Mouse (Mus musculus) left cerebral cortex, postnatal 4 days (tissue): ENCODE results near the gene Ankrd28. TPM values are rescaled to one million over a fixed set of nuclear protein-coding genes. Genes with fewer than 3 reads are reported as not detected.

Experiments used
- DNase-seq: peaks from one replicate; pipeline ENCODE4 v3.0.0-alpha.2; 2022
- intact Hi-C: fragments of 180-260 bp; cut with DNase I; formaldehyde crosslinking; loops from one replicate; pipeline ENCODE4 v1.15.1; 2025
- total RNA-seq, 2 experiments: library from RNA; stranded (reverse); gene quantifications; 2 replicates each; pipeline ENCODE4 v1.2.3; 2021

Ankrd28 gene
- total RNA-seq, 2 experiments from 2014 or later = 57.5 to 60.8 TPM

DNA sequence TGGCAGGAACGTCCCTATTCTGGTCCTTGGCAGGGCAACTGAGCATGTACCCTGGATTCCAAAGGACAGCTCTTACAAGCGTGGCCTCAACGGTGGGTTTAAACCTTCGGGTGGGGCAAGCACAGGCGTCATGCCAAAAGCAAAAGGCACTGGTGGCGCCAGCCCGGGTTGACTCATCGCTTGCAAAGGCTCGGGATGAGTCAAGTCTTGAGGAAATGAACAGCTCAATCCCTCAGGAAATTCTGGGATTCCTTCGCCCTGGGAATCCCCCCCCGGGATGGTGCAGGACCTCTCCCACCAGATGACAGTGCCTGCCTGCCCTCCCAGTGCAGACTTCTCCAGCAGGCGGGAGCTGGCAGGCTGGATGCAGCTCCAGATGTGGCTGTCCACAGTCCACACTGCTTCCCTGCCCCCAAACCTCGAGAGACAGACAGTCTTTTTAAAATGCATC is 161.3 kb downstream of the Ankrd28 start:
- intact Hi-C loops = no loop called here
- DNase-seq = peak; percentile 51

GRCm38 (mm10) chr14:31668326-31668725 is 162.1 kb downstream of the Ankrd28 start:
- no peak for DNase-seq
- intact Hi-C loops = no loop called here

DNA sequence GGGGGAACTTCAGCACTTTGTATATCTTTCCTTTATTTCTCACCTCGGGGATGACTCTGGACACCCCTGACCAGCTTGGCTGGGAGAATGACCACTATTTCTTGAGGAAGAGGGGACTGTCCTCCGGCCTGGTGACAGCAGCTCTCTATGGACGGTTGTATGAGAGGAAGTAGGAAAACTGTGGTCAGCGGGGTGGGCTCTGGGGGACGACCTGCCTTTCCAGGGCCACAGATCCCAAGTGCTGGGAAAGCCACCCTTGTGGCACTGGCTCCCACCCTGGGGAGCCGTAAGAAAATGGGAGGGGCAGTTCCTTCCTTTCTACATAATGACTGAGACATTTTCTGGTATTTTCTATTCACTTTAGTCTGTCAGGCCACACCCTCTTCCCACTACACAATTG is 162.7 kb downstream of the Ankrd28 start:
- intact Hi-C loops = no loop called here
- no peak for DNase-seq

GRCm38 (mm10) chr14:31666931-31667705 is 163.3 kb downstream of the Ankrd28 start:
- no peak for DNase-seq
- intact Hi-C loops = no loop called here

GRCm38 (mm10) chr14:31665566-31665940 is 164.9 kb downstream of the Ankrd28 start:
- intact Hi-C loops = no loop called here

DNA sequence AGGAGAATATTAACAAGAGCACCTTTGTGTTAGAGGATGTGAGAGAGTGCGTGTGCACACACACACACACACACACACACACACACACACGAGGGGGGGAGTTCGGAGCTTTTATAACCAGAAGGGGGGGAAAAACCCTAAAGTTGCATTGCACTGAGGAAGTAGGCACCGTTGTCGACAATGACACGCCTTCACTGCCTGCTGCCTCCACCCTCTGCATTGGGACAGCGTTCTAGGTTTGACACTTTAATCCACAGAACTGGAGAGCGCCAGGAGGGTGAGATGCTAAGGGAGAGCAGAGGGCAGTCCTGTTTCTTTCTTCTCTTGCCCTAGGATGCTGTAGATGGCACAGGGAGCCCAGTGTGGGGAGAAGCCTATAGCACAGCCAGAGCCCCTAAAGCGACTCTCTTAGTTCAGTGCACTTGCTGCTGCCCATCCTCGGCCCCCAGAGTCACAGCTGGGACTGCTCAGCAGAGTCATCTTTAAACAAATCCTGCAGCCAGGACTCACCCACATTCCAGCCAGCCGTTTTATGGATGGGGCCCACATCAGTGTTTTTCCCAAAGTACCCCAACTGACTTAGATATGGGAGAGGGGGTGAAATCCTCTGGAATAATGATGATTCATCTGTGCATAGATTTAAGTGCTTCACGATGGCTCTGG is 165.4 kb downstream of the Ankrd28 start:
- intact Hi-C loops = no loop called here
- DNase-seq = no peak

More at GRCm38 (mm10) chr14:31665566-31665940, 164.9 kb downstream of the Ankrd28 start:
- no peak for DNase-seq

- intact Hi-C loops = no loop called here
These were observed 166.2 kb downstream of the Ankrd28 start for GRCm38 (mm10) chr14:31664100-31664902.

DNA sequence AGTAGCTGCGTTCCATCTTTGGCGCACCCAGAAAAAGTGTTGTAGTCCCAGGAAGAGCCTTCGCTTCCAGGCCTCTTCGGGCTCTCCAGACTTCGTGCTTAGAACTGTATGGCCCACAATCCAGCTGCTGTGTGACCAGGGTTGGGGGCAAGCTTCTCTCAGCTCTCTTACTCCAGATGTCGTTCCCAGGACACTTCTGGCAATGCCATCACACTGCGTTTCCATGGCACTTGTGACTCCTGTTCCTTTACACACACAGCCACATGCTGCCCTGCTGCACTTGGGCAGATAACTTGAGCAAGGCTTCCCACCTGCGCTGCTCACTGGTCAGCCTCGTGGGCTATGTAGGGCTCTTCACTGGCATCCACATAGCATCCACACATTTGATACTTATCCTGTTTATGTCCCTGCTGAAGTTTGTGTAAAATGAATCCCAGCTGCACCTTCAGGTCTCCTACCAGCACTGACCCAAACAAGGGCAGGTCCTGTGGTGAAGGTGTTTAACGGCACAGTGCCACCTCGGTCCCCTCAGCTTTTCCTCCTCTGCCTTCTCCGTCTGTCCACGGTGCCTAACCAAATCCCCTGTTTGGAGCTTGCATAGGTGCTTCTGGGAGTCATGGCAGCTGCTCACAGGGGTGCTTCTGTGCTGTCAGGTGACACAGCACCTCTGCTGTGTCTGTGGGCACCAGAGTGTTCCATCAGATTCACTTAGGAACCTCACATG is 166.9 kb downstream of the Ankrd28 start:
- DNase-seq = no peak
- intact Hi-C loops = no loop called here

More at GRCm38 (mm10) chr14:31664100-31664902, 166.2 kb downstream of the Ankrd28 start:
- DNase-seq = peak; percentile 30

DNA sequence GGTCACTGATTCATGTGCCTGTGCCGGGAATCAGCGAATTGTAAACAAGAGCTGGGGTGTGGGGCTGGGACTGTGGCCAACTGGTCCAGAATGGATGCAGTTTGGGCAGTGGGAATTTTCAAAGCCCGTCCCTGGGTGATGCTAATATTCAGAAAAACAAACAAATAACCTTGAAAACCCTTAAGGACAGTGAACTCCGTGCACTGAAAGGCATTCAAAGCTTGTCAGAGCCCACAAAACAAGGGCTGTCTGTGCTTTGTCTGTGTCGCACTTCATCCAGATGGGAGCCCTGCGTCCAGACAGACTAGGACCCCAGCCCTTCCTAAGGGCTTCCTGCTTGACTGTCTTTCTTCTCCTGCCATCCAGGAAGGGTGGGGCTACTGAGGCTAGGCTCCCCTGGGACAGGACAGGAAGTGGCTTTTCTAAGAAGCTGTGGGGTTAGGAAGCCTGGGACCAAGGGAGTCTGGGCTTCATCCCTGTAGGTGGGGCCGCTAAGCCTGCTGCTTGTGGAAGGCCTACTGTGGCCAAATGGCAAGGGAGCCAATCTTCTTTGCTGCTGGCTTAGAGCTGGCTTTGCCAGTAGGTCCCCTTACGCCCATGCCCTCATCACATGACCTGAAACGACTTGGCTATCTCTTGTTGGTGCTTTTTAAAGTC is 167.8 kb downstream of the Ankrd28 start:
- intact Hi-C loops = no loop called here
- peak; percentile 84 for DNase-seq

- intact Hi-C loops = no loop called here
- DNase-seq = peak; percentile 82
These were observed 168.5 kb downstream of the Ankrd28 start for GRCm38 (mm10) chr14:31661671-31662554.

DNA sequence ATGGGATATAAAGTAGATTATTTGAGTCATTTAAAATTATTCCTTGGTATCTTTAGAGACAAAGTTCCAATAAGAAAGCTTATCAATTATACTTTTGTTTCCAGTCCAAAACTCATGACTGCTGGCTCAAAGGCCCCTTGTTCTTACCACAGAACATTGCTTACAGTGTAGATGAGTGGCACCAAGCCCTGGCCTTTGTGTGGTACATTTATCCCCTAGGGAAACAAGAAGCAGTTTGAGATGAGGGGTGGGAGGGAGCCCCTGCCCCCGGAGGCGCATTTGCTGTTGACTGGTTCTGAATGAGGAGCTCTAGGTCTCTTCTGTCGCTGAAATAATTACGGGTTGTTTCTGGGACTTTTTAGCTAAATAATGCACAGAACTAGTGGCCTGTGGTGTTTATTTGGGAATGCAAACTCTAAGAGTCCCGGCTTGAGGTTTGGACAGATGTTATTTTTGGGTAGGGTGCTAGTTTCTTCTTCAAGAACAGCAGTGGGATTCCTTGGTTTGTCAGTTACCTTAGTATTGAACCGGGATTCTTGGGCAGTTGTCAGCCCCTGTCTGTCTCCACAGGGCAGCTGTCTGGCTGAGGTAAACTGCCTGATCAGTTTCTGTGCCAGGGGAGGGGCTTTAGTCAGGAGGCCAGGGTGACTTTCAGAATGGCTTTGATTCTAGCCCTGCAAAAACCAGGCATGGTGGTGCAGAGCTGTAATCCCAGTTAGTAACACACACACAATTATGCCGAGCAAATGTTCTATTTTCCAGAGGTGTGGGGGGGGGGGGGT is 169.9 kb downstream of the Ankrd28 start:
- DNase-seq = peak; percentile 45
- intact Hi-C loops = no loop called here

DNA sequence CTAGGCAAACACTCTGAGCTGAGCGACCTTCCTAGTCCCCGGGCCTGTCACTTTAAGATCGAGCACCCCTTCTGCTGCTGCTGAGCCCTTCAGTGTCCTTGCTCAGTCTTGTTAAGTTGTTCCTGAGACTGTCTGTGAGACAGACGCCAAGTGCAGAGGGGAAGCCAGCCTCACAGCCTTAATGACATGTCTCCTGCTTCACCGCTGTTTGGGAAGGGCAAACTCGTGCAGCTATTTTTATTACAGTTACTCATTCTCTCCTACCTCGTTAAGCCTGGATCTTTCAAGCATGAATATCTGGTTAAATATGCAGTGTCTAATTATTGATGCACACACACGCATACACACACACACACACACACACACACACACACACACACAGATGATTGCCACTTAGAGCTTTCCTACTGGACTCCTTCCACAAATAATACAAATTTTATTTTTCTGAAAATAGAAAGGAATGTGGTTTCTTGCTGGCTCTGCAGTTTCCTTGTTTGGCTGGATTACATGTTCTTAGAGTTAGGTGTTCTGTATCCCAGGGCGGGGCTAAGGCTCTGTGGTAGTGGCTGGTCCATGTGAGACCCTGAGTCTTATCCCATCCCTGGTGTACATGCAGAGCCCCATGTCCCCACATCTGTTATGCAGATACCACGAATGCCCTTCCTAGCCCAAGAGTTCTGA is 170.8 kb downstream of the Ankrd28 start:
- intact Hi-C loops = loop anchor here (5.0 to 10.0 kb wide), 3 partner anchors 133 to 415 kb away; no protein-coding TSS in a partner anchor
- DNase-seq = no peak

GRCm38 (mm10) chr14:31658126-31658680 is 172.2 kb downstream of the Ankrd28 start:
- peak; percentile 63 for DNase-seq
- intact Hi-C loops = loop anchor here (5.0 to 10.0 kb wide), 3 partner anchors 134 to 417 kb away; no protein-coding TSS in a partner anchor

DNA sequence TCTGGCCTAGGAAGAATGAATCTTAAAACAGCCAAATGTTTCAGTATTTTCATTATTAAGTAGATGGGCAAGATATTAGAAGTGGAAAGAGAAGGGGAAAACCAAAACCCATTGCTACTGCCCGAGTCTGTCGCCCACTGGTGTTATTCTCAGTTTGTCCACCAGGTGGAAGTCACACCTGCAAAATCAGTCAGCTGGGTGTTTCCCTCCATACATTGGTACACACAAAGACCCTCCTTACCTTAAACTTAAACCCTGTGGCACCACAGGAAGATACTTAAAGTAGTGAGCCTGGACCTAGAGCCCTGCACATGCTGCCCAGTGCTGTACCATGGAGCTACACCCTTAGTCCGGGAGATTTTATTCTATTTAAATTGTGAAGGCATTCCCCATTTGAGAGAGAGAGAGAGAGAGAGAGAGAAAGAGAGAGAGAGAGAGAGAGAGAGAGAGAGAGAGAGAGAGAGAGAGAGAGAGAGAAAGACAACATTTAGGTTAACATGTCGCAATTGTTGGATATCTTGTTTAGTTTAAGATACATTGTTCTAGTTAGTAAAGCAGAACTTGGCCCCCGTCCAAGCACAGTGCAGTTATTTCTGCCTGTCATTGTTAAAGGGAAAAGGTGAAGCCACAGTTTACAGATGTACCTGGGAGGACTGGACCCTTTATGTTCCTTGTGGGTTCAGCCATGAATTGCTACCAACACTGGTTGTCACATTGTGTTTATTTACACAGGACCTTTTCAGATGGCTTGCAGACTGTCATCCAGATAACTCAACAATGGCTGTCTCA is 173.4 kb downstream of the Ankrd28 start:
- peak; percentile 71 for DNase-seq
- intact Hi-C loops = loop anchor here (5.0 to 10.0 kb wide), 3 partner anchors 135 to 418 kb away; no protein-coding TSS in a partner anchor

DNA sequence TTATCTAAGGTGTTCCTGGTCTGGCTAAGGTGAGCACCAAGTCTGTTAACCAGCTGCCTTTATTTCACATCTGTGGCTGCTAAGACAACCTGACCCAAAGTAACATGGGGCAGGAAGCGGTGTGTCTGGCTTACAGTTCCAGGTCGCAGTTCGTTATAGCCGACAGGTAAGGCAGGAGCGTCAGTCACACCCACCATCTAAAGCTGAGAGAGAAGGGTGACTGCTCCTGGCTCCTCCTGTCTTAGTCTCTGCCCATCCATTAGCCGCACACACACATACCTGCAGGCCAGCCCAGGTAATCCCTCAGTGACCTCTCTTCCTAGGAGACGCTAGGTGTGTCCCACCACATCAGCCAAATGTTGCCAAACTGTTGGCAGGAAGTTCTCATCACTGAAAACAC is 174.1 kb downstream of the Ankrd28 start:
- no peak for DNase-seq
- intact Hi-C loops = loop anchor here (5.0 to 10.0 kb wide), 3 partner anchors 136 to 418 kb away; no protein-coding TSS in a partner anchor

- no peak for DNase-seq
- intact Hi-C loops = loop anchor here (5.0 to 10.0 kb wide), 3 partner anchors 137 to 419 kb away; no protein-coding TSS in a partner anchor
These were observed 175.0 kb downstream of the Ankrd28 start for GRCm38 (mm10) chr14:31655406-31655805.
